Mouse (Mus musculus) bone marrow macrophage, adult 2 months (primary cell): ENCODE measurements at regions not wholly inside any gene's neighbourhood (a gene's known extent, or its start where the extent isn't known, plus 50 kb on each side); places are given as distances from the start of the nearest gene placed in this dataset.

Experiments used
- H3K27ac ChIP-seq: 2 replicates; pipeline ENCODE4 v1.5.1; 2012; ENCODE audit warnings: low read depth, low read length; ENCODE audit not compliant: insufficient read depth
- H3K4me1 ChIP-seq: 2 replicates; pipeline ENCODE4 v1.6.1; 2012; ENCODE audit warnings: low read length; ENCODE audit not compliant: control insufficient read depth, insufficient read depth
- H3K4me3 ChIP-seq: 2 replicates; pipeline ENCODE4 v1.5.1; 2012; ENCODE audit warnings: mild to moderate bottlenecking, low read length, moderate library complexity; ENCODE audit not compliant: insufficient read depth
- CTCF ChIP-seq: IDR thresholded peaks from 2 replicates; pipeline ENCODE4 v1.5.1; 2012; ENCODE audit warnings: low read depth, mild to moderate bottlenecking, low read length, moderate library complexity
- POLR2A ChIP-seq: IDR thresholded peaks from 2 replicates; pipeline ENCODE4 v1.6.1; 2012; ENCODE audit warnings: mild to moderate bottlenecking, low read depth, low read length, borderline replicate concordance

DNA sequence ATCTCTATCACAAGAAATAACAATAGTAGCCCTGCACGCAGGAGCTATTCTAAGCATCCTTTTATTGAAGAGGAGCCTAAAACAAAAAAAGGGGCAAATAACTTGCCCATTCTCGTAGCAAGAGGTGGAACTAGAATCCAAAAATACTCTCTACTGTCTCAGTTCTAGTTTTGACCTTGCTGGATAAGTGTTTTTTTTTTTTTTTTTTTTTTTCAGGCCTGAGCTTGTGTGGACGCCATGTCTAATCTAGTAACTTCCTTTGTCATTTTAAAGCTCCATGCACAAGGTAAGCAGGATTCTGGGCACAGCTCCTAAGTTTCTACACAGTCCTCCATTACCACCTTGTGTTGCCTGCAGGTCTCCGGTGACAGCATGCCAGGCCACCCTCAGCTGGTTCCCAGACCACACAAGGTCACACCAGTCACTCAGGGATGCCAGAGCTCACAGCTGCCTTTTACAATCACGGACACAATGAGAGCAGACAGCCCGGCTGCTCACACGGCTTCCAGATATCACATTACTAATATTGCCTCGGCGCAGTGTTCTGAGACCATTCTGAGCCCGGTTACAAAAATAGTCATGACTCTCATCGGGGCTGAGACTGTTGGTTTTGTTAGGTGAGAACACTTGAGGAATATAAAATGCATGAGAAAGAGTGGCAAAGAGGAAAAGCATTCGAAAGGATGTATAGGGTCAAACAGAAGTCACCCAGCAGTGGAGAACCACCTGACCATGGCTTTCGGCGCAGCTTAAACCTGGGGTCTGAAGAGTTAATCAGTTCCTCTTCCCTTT lies 124.7 kb upstream of the Tank start:
- H3K4me1 ChIP-seq, result no peaks in the 10 kb centered on the region
- peak overlapping the region; percentile 56 for H3K4me3 ChIP-seq
- TF ChIP-seq POLR2A (no peak), CTCF (no peak)
- H3K27ac ChIP-seq, result no peak overlapping the region

DNA sequence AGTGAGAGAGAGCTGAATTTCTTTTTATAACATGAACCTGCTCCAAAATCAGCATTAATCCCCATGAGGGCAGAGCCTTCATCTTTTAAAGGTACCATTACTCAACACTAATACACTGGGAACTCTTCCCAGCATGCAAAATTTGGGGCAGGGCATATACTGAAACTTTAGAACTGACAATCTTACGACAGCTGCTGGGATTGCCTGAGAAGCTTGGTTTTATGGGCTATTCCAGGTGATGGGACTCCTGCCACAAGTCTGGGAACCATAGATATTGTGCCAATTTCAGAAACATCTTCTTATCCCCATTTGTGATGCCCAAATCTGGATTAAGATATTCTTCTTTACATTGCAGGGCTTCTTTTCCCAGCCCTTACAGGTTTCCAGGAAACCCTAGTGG lies 125.8 kb upstream of the Tank start:
- no peak overlapping the region for H3K4me3 ChIP-seq
- no peaks in the 10 kb centered on the region for H3K4me1 ChIP-seq
- no peak for TF ChIP-seq POLR2A
- TF ChIP-seq CTCF, result no peak
- no peak overlapping the region for H3K27ac ChIP-seq

GRCm38 (mm10) chr2:61450731-61451130 lies 127.7 kb upstream of the Tank start:
- no peak for TF ChIP-seq CTCF
- TF ChIP-seq POLR2A, result no peak
- Histone ChIP-seq H3K27ac (no peak overlapping the region), H3K4me3 (no peak overlapping the region), H3K4me1 (no peaks in the 10 kb centered on the region)

DNA sequence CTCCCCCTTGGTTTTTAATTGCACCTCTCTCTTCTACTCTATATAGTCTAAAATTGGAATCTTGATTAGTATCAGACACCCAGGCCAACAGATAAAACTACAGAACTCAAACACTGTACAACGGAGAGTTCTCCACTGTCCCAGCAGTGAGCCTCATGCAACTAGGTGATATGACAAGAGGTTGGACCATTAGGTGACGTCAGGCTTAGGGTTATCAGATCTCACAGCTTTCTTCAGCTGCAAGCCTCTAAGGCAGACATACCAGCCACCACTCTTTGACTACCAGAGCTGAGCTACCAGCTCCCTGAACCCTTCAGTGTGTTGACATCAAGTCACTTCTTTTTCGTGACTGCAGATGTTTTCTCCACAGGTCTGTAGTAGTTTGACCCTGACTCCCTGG lies 141.8 kb upstream of the Tank start:
- H3K4me1 ChIP-seq, result no peaks in the 10 kb centered on the region
- no peak overlapping the region for H3K4me3 ChIP-seq
- no peak for TF ChIP-seq POLR2A
- no peak overlapping the region for H3K27ac ChIP-seq

- Histone ChIP-seq H3K4me1 (0 out of 2 replicates have a peak, but pooled peaks cover 2% of the 10 kb centered on the region), H3K27ac (no peak overlapping the region), H3K4me3 (no peak overlapping the region)
- TF ChIP-seq POLR2A (no peak), CTCF (no peak)
These were observed 170.5 kb upstream of the Tank start for GRCm38 (mm10) chr2:61407881-61408280.

- no peak overlapping the region for H3K4me3 ChIP-seq
- TF ChIP-seq CTCF, result no peak
- no peak for TF ChIP-seq POLR2A
- H3K27ac ChIP-seq, result no peak overlapping the region
- H3K4me1 ChIP-seq, result 0 out of 2 replicates have a peak, but pooled peaks cover 5% of the 10 kb centered on the region
These were observed 172.2 kb upstream of the Tank start for GRCm38 (mm10) chr2:61406104-61406751.

DNA sequence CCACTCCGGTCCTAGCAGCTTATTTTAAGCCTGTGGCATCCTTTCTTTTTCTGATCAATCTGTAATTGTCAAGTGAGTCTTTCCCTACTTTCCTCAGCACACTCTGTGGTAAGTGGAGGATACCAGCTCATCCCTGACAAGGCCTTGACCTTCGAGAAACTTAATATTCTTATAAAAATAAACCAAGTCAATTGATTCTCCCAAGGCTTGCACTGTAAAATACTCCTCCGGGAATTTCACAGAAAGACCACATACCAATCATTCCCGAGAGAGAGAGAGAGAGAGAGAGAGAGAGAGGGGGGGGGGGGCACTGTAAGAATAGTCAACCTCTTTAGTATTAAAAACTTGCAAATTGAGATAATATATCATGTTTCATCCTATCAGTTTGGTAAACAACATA lies 173.1 kb upstream of the Tank start:
- Histone ChIP-seq H3K27ac (no peak overlapping the region), H3K4me3 (no peak overlapping the region), H3K4me1 (0 out of 2 replicates have a peak, but pooled peaks cover 5% of the 10 kb centered on the region)
- no peak for TF ChIP-seq POLR2A
- no peak for TF ChIP-seq CTCF

DNA sequence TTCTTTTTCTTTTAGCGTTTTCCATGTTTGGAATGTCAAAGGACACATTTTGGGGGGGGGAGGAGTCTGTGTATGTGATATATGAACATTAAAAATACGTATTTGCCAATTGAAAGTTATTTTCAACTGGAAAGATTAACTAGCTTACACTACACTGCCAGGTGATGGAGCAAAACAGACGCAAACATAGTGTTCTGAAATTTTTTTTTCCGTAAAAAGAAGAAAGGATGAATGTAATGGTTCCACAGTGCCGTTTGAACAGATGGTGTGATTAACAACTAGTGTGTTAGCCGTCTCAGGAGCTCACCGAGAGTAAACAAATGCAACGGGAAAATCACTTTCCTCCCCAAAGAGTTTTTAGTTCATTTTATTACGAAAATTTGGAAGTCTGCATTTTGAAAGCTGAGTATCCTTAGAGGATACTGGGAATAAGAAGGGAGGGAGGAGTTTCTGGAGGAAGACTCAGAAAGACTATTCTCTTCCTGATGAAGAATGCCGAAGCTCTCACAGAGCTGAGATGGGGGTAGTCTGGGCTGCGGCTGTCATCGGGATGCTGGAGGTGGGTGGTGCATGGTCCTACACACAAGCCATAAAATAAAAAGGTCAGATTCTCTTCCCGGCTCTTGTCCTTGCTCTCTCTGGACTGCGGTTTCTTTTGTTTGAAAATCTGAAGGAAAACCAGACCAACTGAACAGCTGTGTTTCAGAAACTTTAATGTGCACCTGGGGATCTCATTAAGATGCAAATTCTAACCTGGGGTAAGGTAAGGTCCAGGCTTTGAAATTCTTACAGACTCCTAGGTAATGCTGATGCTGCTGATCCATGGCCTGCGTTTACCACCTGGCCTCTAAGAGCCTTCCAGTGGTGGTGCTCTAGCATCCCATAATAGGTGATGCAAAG lies 175.5 kb upstream of the Tank start:
- 0 out of 2 replicates have a peak overlapping the region, but pooled peaks have one; percentile 18 for H3K4me3 ChIP-seq
- TF ChIP-seq POLR2A (no peak), CTCF (no peak)
- H3K4me1 ChIP-seq, result peaks cover 5% of the 10 kb centered on the region; the same call in 1 of the 2 replicates
- no peak overlapping the region for H3K27ac ChIP-seq
